Mouse (Mus musculus): ENCODE data around the gene 2310022B05Rik.

DNA sequence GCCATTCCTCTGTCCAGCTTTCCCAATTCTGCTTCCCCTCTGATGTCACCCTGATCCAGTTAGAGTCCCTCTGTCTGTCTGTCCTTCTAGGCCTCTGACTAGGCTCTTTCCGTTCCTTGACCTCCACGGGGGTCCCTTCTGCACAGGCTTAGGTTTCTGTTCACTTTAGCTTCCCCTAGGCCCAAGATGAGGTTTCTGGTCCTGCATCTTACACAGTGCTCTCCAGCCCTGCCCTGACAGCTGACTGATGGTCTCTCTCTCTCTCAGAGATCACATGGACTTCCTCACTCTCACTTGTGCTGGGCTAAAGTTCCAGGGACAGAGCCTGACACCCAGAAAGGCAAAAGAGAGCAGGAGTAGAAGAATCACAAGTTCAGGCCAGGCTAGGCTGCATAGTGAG, 76.6 kb downstream of the 2310022B05Rik start:
- TF ChIP-seq CTCF (IDR thresholded peaks at IDR 0.05 in 2 of 3, conservative IDR thresholded peaks at IDR 0.05 in 1 of 3; ENCODE audit: control insufficient read depth in 1 of 3, insufficient read depth in 1 of 3, low read depth in 2 of 3, low read length in 3 of 3, poor library complexity in 1 of 3, severe bottlenecking in 1 of 3) (no peak), POLR2AphosphoS2 (IDR thresholded peaks at IDR 0.05; ENCODE audit: low read length) (no peak), MYB (IDR thresholded peaks at IDR 0.05; ENCODE audit: low read depth, low read length) (no peak)

Measured in MEL (cell line).